Mouse (Mus musculus): ENCODE results near the gene Hspa1l.
"Not testable (repeated sequence)": the region's sequence is repeated elsewhere in the genome, so short reads cannot be mapped to it uniquely, and the experiment has no call there.

DNA sequence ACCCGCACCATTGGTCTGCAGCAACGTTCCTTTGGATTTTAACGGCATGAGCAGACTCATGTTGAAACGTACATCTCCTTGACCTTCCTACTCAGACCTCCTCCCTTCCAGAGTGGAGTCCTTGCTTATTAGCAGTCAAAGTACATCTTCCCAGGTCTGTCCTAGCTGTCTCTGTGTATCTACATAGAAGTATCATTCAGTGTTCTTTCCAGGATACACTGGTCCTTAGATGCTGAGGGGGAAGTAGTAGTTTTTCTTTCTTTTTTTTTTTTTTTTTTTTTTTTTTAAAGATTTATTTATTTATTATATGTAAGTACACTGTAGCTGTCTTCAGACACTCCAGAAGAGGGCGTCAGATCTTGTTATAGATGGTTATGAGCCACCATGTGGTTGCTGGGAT lies 33.4 kb downstream of the Hspa1l start:
- not testable (repeated sequence) for TF ChIP-seq POLR2A (IDR thresholded peaks at IDR 0.05; ENCODE audit: control insufficient read depth in 1 of 2, insufficient read depth in 1 of 2, low read depth in 1 of 2, low read length in 2 of 2, poor library complexity in 1 of 2); ELF1 (IDR thresholded peaks at IDR 0.05; ENCODE audit: low read depth, low read length); MAZ (IDR thresholded peaks at IDR 0.05; ENCODE audit: low read depth, low read length); EP300 (IDR thresholded peaks at IDR 0.05; ENCODE audit: low read depth in 1 of 2, low read length in 2 of 2); CTCF (IDR thresholded peaks at IDR 0.05 in 2 of 3, conservative IDR thresholded peaks at IDR 0.05 in 1 of 3; ENCODE audit: control insufficient read depth in 1 of 3, insufficient read depth in 1 of 3, low read depth in 2 of 3, low read length in 3 of 3, poor library complexity in 1 of 3, severe bottlenecking in 1 of 3); RAD21 (IDR thresholded peaks at IDR 0.05; ENCODE audit: low read depth, low read length); GATA1 (IDR thresholded peaks at IDR 0.05; ENCODE audit: low read depth, low read length)

Data from MEL (cell line).